Mouse (Mus musculus): ENCODE results near the gene Bcl2l14.

Gene Bcl2l14

DNA sequence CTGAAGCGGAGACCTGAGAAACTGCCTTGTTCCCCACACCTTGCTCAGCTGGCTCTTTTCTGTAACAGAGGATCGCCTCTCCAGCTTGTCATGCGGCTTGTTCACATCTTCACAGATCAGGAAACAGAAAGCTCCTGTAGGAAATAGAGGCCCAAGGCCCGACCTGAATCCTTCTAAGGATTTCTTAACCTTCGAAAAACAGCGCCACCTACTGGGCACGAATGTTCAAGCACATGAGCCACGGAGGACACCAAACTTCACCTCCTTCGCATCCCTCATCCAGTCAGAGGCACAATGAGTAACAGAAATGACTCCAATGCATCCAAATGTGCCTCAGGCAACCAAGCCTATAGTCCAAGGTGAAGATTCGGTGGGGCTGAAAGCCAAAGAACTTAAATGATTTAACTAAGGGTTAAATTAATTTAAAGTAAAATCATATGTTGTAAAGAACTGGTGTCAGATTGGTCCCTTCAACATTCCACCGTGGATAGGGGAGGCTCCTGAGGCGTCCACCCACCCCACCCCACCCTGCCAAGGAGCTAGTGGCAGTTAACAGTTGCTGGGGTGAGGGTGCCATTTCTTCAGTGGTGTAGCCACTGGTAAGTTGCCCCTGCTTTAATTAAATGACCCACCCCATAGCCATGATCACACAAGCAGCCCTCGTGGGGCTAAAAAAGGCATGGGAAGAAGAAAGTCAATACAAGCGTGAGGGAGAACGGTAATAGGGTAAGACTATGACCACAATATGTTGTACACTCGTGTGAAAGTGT lies 7.0 kb downstream of the Bcl2l14 start:
- no peak for DNase-seq (ENCODE audit: extremely low read depth, low read depth, low spot score)

DNA sequence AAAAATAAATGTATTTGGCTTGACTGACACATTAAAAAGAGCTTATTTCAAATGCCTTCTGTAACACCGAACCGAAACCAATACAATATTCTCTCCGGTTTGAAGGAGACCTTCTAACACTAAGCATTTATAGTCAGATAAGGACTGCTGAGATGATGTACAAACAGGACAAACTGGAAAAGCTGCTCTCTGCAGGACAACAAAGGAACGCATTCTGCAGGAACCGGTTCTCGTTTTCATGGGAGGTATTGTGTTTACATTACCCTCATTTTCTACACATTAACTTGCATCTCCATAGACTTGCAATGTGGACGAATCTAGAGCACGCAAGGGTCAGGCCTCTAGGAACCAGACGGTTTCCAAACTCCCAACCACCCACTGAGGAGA lies 7.6 kb downstream of the Bcl2l14 start:
- DNase-seq (ENCODE audit: extremely low read depth, low read depth, low spot score), result no peak

DNA sequence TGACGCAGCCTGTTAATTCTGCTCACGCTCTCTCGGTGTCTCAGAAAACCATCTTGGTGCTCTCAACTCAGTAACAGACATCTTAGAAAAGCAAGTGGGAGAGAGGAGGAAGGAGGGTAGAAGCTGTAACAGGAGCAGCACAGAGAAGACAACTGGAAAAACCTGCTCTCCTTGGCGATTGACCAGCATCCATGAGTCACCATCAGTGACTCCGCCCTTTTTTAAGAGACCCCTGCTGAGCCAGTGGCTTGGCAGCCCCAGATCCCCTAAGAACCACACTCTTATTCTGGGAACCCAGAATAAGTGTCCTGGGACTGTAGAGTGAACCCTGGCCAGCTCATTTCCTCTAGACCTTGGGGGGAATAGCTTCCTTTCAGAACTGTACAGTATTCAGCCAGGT lies 11.1 kb downstream of the Bcl2l14 start:
- DNase-seq (ENCODE audit: extremely low read depth, low read depth, low spot score), result no peak

DNA sequence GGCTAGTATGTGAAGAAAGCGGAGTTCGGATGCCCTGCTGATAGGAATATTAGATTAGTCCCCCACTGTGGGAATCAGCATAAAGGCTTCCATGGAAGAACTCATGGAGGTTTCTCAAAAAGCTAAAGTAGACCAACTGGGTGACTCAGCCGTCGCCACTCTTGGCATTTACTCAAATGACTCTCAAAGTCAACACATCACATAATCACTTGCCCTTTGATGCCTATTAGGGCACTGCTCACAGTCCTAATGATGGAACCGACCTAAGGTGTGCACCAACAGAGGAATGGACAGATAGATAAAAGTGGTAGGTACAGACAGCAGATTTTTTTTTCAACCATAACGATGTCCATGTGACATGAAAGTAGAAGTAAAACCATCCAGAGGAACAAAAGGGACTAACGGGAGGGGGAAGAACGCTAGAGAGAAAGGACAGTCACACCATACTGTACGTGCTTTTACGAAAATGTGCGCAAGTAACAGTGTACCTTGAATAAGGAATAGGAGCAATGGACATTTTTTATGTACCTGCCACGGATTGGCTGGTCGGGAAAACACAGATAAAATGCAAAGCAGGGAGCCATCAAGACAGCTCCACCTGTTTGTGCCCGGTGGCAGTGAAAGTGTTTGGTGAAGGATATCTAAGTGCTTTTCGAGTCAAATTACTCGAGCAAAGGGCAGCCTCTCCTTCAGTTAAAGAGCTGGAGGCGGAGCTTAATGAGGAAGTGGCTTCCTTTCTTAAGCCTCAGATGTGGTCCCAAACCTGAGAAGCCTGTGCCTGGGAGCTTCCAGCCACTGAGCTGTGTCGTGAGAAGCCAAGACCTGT lies 17.8 kb downstream of the Bcl2l14 start:
- DNase-seq (ENCODE audit: extremely low read depth, low read depth, low spot score), result no peak

DNA sequence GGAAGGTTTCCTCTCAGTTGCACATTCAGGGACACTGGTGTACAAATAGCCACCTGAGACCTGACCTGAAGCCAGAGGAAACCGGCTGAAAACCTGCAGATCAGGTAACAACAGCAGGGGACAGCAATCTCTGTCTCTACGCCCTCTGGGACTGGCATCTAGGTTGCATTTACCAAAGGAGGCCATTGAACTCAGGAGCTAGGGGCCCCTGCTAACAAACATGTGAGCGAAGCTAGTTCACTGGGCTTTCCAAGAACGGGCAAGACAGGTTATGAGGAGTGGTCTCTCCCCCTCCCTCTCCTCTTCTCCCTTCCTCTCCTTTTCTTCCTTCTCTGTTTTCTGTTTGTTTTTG lies 18.4 kb downstream of the Bcl2l14 start:
- DNase-seq (ENCODE audit: extremely low read depth, low read depth, low spot score), result no peak

DNA sequence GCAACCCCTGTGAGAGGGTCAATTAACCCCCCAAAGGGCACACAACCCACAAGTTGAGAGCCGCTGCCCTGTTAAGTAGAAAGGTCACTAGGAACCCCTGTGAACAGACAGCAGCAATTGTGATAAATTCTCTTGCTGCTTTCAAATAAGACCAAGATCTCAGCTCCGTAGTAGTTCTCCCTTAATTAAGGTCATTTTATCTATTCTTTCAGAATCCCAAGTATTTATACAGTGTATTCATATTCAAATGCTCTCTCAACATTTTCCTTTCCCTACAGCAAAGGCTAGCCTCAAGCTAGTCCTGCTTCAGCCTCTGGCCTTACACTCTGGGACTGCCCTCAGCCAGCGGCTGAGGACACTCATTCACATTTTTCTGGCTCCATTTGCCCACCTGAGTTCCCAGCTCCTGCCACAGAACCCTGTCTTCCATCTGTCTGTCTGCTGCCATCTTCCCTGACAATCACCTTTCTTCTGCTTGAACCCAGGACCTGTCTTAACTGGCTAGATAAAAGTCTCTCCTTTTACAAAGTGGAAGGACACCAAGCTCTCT lies 20.5 kb downstream of the Bcl2l14 start:
- no peak for DNase-seq (ENCODE audit: extremely low read depth, low read depth, low spot score)

DNA sequence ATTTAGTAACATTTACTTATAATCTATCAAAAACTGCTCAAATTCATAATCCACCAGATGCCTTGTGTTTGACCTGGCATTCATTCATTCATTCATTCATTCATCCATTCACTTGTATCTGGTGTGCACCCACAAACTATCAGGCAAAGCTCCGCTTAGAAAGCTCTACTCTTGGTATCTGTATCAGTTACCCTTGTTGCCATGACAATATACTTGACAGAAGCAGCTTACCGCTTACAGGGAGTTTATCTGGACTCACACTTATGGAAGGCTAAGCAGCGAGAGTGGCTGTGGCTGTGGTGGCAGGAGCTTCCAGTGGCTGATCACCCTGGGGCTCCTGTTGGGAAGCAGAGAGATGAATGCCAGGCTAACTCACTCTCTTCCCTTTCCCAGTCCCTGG lies 21.8 kb downstream of the Bcl2l14 start:
- DNase-seq (ENCODE audit: extremely low read depth, low read depth, low spot score), result no peak

DNA sequence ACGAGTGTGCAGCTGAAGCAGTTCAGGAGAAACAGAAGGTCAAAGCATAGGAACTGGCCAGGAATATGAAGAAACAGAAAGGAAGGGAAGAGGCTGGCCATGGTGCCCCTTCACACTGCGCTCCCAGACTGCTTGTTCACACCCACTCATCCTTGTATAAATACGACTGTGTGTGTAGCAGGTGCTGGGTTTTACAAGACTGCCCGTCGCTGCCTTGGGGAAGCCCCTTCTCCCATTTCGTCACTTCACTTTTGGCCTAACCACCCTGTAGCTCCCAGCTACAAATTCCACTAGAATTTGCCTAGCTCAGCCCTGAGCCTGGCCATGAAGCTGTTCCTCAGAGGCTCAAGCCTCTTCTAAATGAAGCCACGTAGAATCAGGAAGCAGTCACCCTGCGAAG lies 24.3 kb downstream of the Bcl2l14 start:
- no peak for DNase-seq (ENCODE audit: extremely low read depth, low read depth, low spot score)

DNA sequence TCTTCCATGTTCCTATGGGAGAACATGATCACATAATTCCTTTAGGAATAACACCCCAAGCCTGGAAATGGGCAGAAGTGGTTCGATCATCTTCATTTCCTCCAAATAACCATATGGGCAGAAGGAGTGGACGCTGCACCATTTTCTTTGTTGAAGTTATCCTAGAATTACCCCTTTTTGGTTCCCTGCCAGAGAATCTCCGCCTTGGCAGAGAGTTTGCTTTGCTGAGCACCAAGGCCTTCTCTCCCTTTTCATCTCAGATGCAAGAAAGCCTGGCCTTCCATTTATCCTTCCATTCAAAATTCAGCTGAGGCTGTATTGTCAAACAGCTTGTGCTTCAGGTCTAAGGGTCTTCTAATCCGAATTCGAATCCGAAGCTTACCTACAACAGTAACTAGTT lies 25.8 kb downstream of the Bcl2l14 start:
- no peak for DNase-seq (ENCODE audit: extremely low read depth, low read depth, low spot score)

DNA sequence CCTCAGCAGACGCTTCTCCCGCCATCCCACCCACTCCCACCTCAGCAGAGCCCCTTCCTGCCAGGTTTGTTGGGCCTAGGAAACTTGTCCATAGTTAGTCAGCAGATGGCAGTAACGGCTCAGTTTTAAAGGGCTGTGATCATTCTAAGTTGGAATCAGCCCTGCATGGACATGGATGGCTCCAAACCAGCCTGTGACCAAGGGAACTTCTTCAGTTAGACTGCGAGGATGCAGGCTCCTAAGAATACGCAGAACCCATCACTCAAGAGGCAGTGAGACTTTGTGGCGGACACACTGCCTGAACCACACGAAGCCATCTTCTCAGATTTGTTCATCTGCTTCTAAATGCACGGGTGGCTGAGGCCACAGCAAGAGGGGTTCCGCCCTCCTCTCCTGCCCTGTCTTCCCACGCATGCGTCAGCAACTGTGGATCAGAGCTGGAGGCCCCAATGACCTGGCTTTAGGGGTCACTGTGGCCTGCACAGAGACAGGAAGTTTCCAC lies 29.1 kb downstream of the Bcl2l14 start:
- no peak for DNase-seq (ENCODE audit: extremely low read depth, low read depth, low spot score)

DNA sequence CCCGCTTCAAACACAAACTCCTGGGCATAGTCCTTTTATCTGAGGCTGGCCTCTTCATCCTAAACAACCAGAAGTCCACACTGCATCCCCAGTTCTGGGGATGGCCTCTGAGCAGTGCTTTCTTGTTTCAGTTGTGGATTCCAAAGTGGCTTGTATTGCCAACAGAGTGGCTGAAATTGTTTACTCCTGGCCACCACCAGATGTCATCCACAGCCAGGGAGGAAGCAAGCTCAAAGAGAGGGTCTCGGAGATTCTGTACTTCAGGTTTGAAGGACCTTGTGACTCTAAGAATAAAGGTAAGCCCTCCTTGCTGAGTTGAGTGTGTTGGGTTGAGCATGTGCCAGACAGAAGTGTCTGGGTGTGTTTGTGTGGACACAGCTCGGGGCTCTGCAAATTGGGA lies 31.0 kb downstream of the Bcl2l14 start:
- no peak for DNase-seq (ENCODE audit: extremely low read depth, low read depth, low spot score)

DNA sequence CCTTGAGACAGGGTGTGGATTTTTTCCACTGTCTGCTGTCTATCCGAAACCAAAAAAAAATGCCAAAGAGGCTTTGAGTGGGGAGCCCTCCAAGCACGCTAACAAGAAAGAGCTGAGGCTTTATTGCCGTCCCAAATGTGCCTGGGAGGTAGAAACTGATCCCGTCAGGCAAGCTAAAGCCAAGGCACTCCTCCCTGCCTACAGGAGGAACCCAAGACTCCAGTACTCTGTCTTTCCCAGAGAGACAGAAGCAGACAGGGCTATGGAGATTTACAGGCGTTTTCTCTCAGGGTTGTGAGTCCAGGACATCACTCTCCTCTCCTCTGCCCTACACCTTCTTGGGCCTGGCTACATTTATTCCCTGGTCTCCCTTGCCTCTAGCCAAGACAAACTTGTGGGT lies 32.3 kb downstream of the Bcl2l14 start:
- DNase-seq (ENCODE audit: extremely low read depth, low read depth, low spot score), result no peak

DNA sequence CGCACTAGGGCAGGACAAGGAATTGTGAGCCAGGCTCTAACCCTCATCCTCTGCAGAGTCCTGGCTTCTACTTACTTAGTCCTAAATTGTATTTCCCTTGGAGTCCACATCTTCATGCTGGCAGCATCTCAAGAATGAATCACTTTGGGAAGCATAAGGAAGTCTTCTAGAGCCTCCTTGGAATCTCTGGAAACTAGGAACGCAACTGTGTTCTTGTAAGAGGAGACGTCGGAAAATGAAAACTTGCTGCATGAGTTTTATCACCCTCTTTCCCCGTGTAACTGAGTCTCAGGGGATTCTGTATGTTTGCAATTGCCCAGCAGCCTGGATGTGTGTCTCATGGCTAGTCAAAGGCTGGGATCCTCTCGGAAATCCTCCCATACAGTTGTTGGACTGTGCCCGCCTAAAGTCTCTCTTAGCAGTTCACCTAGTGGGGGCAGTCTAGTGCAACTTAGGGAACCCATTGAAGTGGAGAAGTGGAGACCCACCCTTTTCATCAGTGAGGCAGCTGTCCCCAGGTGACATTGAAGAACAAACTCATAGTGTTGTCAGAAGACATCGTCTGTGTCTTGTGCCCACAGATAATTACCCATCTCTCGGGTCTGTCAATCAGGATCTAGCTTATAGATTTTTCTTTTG lies 34.2 kb downstream of the Bcl2l14 start:
- DNase-seq (ENCODE audit: extremely low read depth, low read depth, low spot score), result no peak

DNA sequence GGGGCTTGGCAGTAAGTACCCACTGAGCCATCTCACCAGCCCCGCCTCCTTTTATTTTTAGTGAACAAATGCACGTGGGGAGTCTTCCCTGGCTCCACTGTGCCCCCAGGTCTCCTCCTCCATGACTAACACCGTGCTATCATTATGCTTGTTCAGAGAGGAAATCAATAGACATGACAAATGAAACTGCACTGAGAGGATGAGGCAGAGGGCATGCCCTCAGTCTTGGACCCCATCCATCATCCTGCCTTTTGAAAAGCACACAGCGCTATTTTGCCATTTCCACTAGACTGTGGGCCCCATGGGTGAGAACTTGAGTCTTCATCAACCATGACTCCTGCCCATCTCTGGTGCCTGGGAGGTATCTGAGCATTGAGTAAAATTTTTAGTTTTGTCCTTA lies 35.5 kb downstream of the Bcl2l14 start:
- DNase-seq (ENCODE audit: extremely low read depth, low read depth, low spot score), result no peak

DNA sequence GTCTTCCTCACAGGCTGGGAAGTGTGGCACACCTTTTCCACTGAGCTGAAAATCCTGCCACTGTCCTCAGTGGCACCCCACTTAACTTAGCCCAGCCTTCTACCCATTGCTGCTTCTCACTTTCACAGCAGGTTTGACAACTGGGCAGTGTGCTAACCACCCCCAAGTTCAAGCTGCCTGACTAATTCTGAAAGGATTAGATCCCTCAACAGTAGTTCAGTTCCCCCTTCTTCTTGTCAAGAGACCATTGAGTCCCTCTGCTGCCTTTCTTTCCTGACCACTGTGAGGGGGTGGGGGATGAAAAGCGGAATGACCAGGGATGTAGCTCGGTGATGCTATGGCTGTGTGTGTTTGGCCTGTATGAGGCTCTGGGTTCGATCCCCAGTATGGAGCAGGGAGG lies 37.2 kb downstream of the Bcl2l14 start:
- DNase-seq (ENCODE audit: extremely low read depth, low read depth, low spot score), result no peak

DNA sequence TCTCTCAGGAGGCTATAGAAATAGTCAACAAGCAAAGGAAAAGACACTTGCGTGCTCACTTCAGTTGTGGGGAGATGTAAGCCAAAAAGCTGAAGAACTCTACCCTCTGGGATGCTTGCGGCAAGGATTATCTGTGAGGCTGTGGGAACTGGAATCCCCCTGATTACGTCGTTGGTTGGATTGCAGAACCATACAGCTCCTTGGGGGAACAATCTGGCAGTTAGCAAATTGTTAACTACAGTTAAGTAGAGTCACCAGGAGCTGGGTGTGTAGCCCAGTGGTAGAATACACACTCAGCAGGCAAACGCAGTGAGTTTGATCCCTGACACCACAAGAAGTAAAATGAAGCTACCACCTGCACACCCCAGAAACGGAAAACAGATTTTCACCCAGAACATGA lies 37.9 kb downstream of the Bcl2l14 start:
- no peak for DNase-seq (ENCODE audit: extremely low read depth, low read depth, low spot score)

DNA sequence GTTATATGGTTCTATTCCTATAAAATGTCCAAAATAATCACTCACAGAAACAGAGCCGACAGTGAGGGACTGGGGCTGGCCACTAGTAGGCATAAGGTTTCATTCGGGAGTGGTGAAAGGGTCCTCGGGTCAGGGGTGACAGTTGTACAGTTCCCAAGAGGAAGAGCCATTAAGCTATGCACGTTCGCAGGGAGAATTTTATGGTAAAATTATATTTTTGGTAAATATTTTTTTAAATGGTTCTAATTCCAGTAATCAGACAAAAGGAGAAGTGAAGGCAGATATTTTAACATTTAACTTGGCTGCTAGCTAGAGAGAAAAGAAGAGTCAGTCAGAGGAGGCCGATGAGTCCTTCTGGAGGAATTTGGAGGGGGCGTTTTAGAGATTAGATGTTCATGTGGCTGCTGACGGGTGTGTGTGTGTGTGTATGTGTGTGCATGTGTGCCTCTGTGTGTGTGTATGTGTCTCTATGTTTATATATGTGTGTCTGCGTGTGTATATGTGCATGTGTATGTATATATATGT lies 38.8 kb downstream of the Bcl2l14 start:
- no peak for DNase-seq (ENCODE audit: extremely low read depth, low read depth, low spot score)

DNA sequence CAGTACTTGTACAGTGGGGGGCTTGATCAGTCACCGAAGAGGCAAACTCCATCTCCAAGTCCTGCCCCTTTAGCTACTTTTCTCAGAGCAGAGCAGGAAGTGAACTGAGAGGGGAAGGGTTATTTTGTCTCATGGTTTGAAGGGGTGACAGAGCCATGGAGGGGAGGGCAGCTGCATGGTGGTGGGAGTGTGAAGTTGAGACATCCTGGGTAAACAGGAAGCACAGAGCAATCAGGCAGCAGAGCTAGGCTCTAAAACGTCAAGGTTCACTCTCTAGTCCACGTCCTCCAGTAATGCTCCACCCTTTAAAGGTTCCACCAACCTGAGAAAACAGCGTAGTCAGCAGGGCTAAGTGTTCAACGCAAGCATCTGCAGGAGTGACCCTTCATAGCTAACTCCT lies 40.8 kb downstream of the Bcl2l14 start:
- DNase-seq (ENCODE audit: extremely low read depth, low read depth, low spot score), result no peak

DNA sequence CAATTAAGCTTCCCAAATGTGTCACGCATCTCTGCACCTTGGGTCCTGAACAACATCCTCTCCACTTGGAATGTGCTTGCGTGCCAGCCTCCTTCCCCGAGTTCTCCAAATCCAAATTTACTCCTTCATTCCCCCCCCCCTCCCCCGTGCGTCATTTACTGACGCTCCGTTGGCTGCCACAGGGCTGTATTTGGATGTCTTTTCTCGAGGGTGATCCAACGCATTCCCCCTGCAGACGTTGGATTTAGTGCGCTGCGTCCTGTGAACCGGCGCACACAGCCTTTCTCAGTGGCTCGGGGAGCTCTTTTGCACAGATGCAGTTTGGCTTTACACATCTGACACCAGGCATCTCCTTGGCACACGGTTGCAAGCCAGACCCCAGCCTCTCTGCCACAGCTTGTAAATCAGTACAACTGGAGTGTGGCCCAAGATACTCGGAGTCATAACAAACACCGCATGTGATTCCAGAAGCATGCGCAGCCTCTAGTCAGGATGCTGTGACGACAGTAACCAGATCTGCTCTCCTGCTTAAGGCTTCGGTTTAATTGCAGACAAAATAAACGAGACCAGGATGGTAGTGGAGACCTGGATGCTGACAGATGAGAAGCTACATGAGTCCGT lies 43.4 kb downstream of the Bcl2l14 start:
- DNase-seq (ENCODE audit: extremely low read depth, low read depth, low spot score), result no peak

DNA sequence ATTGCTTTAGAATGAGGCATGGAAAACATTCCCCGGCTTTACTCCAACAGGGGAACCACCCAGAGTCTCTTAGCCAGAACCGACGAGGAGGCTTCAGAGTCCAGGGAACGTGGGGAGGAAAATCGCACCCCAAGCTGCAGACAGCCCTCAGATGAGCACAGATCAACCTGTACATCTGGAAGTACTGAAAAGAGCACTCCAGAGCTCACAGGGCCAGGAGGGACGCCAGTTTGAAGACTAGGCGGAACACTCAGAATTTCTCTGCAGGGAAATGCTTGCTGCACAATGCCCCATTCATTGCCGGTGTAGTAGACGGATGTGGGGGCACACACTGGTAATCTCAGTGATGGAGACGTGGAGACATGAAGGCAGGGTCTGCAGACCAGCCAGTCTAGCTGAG lies 43.9 kb downstream of the Bcl2l14 start:
- no peak for DNase-seq (ENCODE audit: extremely low read depth, low read depth, low spot score)

DNA sequence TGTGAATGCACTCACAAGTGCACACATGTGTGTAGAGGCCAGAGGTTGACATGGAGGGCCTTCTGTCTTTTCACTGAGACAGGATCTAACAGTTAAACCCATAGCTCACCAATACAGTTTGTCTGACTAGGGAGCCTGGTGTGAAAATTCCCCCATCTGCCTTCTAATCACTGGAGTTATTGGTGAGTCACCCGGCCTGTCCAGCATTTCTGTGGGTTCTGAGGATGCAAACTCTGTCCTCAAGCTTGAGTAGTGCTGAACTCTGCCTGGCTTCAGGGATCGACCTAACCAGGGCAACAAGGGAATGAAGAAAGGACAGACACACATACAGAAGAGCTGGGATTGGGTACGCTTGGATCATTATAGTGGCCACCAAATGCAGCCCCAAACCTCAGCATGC lies 45.6 kb downstream of the Bcl2l14 start:
- DNase-seq (ENCODE audit: extremely low read depth, low read depth, low spot score), result no peak
